Mouse (Mus musculus): ENCODE results near the gene Gkn2. TPM values are rescaled to one million over a fixed set of nuclear protein-coding genes. Genes with fewer than 3 reads are reported as not detected.

Gene Gkn2
- polyA plus RNA-seq, 1 experiment, result not detected

- Histone ChIP-seq H3K4me3 (ENCODE audit: insufficient read depth, low read depth, low read length) (no peak overlapping the region), H3K4me1 (ENCODE audit: control insufficient read depth, insufficient read depth, low read length) (peaks cover 4% of the 10 kb centered on the region; the same call in 1 of the 2 replicates), H3K27ac (ENCODE audit: insufficient read depth, low read depth, low read length) (no peak overlapping the region)
- WGBS, result 86% methylated on average over 5 of the region's 5 CpGs
- no peak for TF ChIP-seq CTCF (IDR thresholded peaks at IDR 0.05; ENCODE audit: insufficient read depth, low read depth, low read length)
- TF ChIP-seq POLR2A (IDR thresholded peaks at IDR 0.05; ENCODE audit: insufficient read depth, low read depth, low read length), result no peak
Observed at GRCm38 (mm10) chr6:87426954-87427353, 53.8 kb downstream of the Gkn2 start.

GRCm38 (mm10) chr6:87427616-87428015, 54.5 kb downstream of the Gkn2 start:
- 49% methylated on average over 8 of the region's 8 CpGs for WGBS
- H3K4me3 ChIP-seq (ENCODE audit: insufficient read depth, low read depth, low read length), result no peak overlapping the region
- H3K4me1 ChIP-seq (ENCODE audit: control insufficient read depth, insufficient read depth, low read length), result peaks cover 4% of the 10 kb centered on the region; the same call in 1 of the 2 replicates
- H3K27ac ChIP-seq (ENCODE audit: insufficient read depth, low read depth, low read length), result no peak overlapping the region
- TF ChIP-seq CTCF (IDR thresholded peaks at IDR 0.05; ENCODE audit: insufficient read depth, low read depth, low read length), result no peak
- TF ChIP-seq POLR2A (IDR thresholded peaks at IDR 0.05; ENCODE audit: insufficient read depth, low read depth, low read length), result no peak

DNA sequence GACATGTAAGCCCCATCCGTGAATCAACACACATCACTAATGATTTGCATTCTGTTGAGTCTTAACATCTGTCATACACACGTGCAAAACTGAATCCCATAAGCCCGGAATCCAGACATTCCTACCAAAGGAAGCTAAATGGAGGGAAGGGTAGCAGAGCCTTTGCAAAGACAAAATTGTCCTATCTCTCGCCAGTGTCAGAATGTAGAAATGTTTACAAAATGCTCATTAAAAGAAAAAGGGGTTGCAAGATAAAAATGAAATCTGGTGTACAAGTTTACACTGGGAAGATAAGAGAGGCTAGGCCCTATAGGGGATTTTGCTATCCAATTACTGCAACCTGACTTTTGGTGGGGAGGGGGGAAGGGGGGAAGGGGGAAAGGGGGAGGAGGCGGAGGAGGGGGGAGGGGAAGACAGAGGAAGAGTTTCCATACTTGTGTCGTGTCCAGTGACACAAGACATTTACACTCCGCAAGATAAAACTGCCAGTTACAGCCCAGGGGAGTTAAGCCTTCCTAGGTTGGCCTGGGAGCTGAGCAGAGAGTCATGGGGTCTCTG, 55.4 kb downstream of the Gkn2 start, which contains the start of gene Bmp10:
Gene Bmp10 (plus strand): TSS at position 508 of the 558 bp plus-strand sequence.
- Histone ChIP-seq H3K4me3 (ENCODE audit: insufficient read depth, low read depth, low read length) (no peak within 1 kb of the TSS), H3K4me1 (ENCODE audit: control insufficient read depth, insufficient read depth, low read length) (peaks cover 4% of the 10 kb centered on the region; the same call in 1 of the 2 replicates), H3K27ac (ENCODE audit: insufficient read depth, low read depth, low read length) (no peak within 1 kb of the TSS)
- 92% methylated on average over 7 of the region's 7 CpGs for WGBS
- TF ChIP-seq POLR2A (IDR thresholded peaks at IDR 0.05; ENCODE audit: insufficient read depth, low read depth, low read length) (no peak), CTCF (IDR thresholded peaks at IDR 0.05; ENCODE audit: insufficient read depth, low read depth, low read length) (no peak)

Other genes with a start within 250 kb of the Gkn2 start
- gene Antxr1, start 37.5 kb upstream of the Gkn2 start, polyA plus RNA-seq (2012; ENCODE audit: insufficient read depth, insufficient read length, low replicate concordance, missing spikeins), result not detected in 2 replicates
- not detected in 2 replicates for gene Gkn1, start 22.4 kb upstream of the Gkn2 start, polyA plus RNA-seq (2012; ENCODE audit: insufficient read depth, insufficient read length, low replicate concordance, missing spikeins)
- not detected in 2 replicates for gene Gkn3, start 15.6 kb downstream of the Gkn2 start, polyA plus RNA-seq (2012; ENCODE audit: insufficient read depth, insufficient read length, low replicate concordance, missing spikeins)
- gene Bmp10, start 55.6 kb downstream of the Gkn2 start, polyA plus RNA-seq (2012; ENCODE audit: insufficient read depth, insufficient read length, low replicate concordance, missing spikeins), result not detected in 2 replicates
- gene Arhgap25, start 159.9 kb downstream of the Gkn2 start, polyA plus RNA-seq (2012; ENCODE audit: insufficient read depth, insufficient read length, low replicate concordance, missing spikeins), result not detected in 2 replicates
- gene Prokr1, start 217.4 kb downstream of the Gkn2 start, polyA plus RNA-seq (2012; ENCODE audit: insufficient read depth, insufficient read length, low replicate concordance, missing spikeins), result not detected in 2 replicates

Data from olfactory bulb, adult 2 months (tissue).